Mouse (Mus musculus): ENCODE results near the gene Iqck.

DNA sequence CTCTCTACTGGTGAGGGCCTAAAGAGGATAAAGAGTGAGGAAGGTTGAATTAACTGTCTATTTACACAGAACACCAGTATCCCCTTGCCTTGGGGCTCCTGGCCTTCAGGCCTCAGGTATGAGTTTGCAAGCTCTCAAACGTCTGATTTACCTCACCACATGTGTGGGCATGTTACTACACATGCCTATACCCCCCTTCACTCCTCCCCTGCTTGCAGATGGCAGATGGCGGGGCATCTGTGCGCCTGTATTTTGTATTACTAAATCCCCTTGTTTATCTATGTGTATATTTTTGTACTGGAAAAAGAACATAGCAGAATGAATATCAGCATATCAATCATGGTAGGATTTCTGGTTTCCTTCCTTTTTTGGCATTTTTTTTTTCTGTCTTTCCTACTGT, 86.7 kb downstream of the Iqck start:
- TF ChIP-seq CTCF (IDR thresholded peaks at IDR 0.05; ENCODE audit: low read depth) = no peak
- TF ChIP-seq EP300 (IDR thresholded peaks at IDR 0.05; ENCODE audit: low read depth) = no peak

Data from liver, embryonic 14.5 days (tissue).